Mouse (Mus musculus): ENCODE measurements around the gene Lrrc45. TPM values are rescaled to one million over a fixed set of nuclear protein-coding genes. Genes with fewer than 3 reads are reported as not detected.

Lrrc45 gene
- polyA plus RNA-seq, 1 experiment = 40.1 TPM

- Histone ChIP-seq H3K4me3 (replicated peaks; ENCODE audit: extremely low read depth, low read depth, low read length) (peak overlapping the region; percentile 84), H3K4me1 (ENCODE audit: control insufficient read depth, insufficient read depth, low read length) (peaks cover 14% of the 10 kb centered on the region; the same call in 1 of the 2 replicates)
- TF ChIP-seq POLR2A (IDR thresholded peaks at IDR 0.05; ENCODE audit: borderline replicate concordance, extremely low read depth, low read depth, low read length) = no peak
- peak; percentile 47 for TF ChIP-seq CTCF (IDR thresholded peaks at IDR 0.05; ENCODE audit: insufficient read depth, low read length)
- DNase-seq = peak; percentile 64
- WGBS = under 1% methylated on average over 38 of the region's 38 CpGs
These were observed 755 bp upstream of the Lrrc45 start for GRCm38 (mm10) chr11:120712771-120713568.

DNA sequence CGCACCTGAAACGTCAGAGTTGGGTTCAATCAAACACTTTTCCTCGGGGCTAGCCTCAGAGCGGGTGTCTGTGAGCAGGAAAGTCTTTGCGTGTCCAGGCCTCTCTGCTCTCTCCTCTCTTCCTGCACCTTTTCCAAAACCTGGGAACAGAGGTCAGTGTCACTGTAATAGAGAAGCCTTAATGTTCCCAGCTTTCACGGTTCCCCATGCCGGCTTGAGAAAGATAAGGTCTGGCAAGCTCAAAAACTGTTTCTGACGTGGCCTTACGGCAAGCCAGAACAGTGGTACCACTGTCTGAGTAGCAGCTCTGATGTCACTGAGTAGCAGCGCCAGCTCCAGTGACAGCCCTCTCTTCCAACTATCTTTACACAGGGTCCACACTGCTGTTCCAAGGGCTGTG is 821 bp downstream of the Lrrc45 start:
- WGBS = 43% methylated on average over 10 of the region's 10 CpGs
- Histone ChIP-seq H3K4me1 (ENCODE audit: control insufficient read depth, insufficient read depth, low read length) (peaks cover 14% of the 10 kb centered on the region; the same call in 1 of the 2 replicates), H3K4me3 (replicated peaks; ENCODE audit: extremely low read depth, low read depth, low read length) (peak overlapping the region; percentile 82)
- no peak for DNase-seq
- TF ChIP-seq POLR2A (IDR thresholded peaks at IDR 0.05; ENCODE audit: borderline replicate concordance, extremely low read depth, low read depth, low read length) = no peak
- TF ChIP-seq CTCF (IDR thresholded peaks at IDR 0.05; ENCODE audit: insufficient read depth, low read length) = no peak

DNA sequence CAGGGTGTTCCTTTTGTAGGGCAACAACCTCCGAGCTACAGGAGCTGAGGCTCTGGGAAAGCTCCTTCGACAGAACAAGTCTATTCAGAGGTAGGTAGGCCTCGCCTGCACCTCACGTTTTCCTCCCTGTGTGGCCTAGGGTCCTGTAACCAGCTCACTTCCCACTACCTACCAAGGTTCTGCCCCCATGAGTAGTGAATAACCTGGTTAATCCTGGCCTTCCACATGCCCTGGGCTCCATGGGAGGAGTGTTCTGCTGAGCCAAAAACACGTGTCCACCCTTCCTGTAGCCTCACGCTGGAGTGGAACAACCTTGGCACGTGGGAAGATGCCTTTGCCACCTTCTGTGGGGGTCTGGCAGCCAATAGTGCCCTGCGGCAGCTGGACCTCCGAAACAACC is 1.4 kb downstream of the Lrrc45 start:
- WGBS = 87% methylated on average over 9 of the region's 9 CpGs
- TF ChIP-seq POLR2A (IDR thresholded peaks at IDR 0.05; ENCODE audit: borderline replicate concordance, extremely low read depth, low read depth, low read length) = no peak
- TF ChIP-seq CTCF (IDR thresholded peaks at IDR 0.05; ENCODE audit: insufficient read depth, low read length) = no peak
- no peak for DNase-seq
- H3K4me1 ChIP-seq (ENCODE audit: control insufficient read depth, insufficient read depth, low read length) = peaks cover 14% of the 10 kb centered on the region; the same call in 1 of the 2 replicates
- H3K4me3 ChIP-seq (replicated peaks; ENCODE audit: extremely low read depth, low read depth, low read length) = no peak overlapping the region

GRCm38 (mm10) chr11:120719242-120719641 is 5.5 kb downstream of the Lrrc45 start:
- WGBS = 90% methylated on average over 9 of the region's 9 CpGs
- TF ChIP-seq CTCF (IDR thresholded peaks at IDR 0.05; ENCODE audit: insufficient read depth, low read length) (no peak), POLR2A (IDR thresholded peaks at IDR 0.05; ENCODE audit: borderline replicate concordance, extremely low read depth, low read depth, low read length) (no peak; the same call in 1 of the 2 replicates)
- DNase-seq = no peak
- Histone ChIP-seq H3K4me1 (ENCODE audit: control insufficient read depth, insufficient read depth, low read length) (peaks cover 11% of the 10 kb centered on the region), H3K4me3 (replicated peaks; ENCODE audit: extremely low read depth, low read depth, low read length) (no peak overlapping the region)

DNA sequence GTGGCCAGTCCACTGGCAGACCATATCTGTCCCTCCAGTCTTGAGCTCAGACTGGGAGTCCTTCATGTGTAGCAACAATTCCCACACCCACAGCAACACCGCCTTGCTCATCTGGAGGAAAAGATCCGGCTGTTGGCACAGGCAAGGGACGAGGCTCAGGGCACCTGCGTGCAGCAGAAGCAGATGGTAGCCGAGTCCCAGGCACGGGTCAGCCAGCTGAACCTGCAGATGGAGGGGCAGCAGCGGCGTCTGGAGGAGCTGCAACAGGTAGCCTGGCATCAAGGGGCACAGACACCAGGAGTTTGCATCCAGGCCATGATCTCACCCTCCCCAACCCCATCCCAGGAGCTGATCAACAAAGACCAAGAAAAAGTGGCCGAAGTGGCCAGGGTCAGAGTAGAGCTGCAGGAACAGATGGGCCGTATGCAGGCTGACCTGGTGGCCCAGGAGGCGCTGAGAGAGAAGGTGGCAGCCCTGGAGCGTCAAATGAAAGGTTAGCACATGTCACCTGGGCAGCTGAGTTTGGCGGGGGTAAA is 6.2 kb downstream of the Lrrc45 start:
- TF ChIP-seq POLR2A (IDR thresholded peaks at IDR 0.05; ENCODE audit: borderline replicate concordance, extremely low read depth, low read depth, low read length) (0 out of 2 replicates have a peak, but pooled peaks have one; percentile 17), CTCF (IDR thresholded peaks at IDR 0.05; ENCODE audit: insufficient read depth, low read length) (no peak)
- WGBS = 87% methylated on average over 13 of the region's 13 CpGs
- H3K4me3 ChIP-seq (replicated peaks; ENCODE audit: extremely low read depth, low read depth, low read length) = no peak overlapping the region
- DNase-seq = peak; percentile 17
- H3K4me1 ChIP-seq (ENCODE audit: control insufficient read depth, insufficient read depth, low read length) = peaks cover 9% of the 10 kb centered on the region

- 12% methylated on average over 17 of the region's 17 CpGs for WGBS
- TF ChIP-seq CTCF (IDR thresholded peaks at IDR 0.05; ENCODE audit: insufficient read depth, low read length) (peak; percentile 97), POLR2A (IDR thresholded peaks at IDR 0.05; ENCODE audit: borderline replicate concordance, extremely low read depth, low read depth, low read length) (no peak)
- DNase-seq = peak; percentile 91
- H3K4me3 ChIP-seq (replicated peaks; ENCODE audit: extremely low read depth, low read depth, low read length) = no peak overlapping the region
- H3K4me1 ChIP-seq (ENCODE audit: control insufficient read depth, insufficient read depth, low read length) = peaks cover 9% of the 10 kb centered on the region
These were observed 6.7 kb downstream of the Lrrc45 start for GRCm38 (mm10) chr11:120720450-120720849.

DNA sequence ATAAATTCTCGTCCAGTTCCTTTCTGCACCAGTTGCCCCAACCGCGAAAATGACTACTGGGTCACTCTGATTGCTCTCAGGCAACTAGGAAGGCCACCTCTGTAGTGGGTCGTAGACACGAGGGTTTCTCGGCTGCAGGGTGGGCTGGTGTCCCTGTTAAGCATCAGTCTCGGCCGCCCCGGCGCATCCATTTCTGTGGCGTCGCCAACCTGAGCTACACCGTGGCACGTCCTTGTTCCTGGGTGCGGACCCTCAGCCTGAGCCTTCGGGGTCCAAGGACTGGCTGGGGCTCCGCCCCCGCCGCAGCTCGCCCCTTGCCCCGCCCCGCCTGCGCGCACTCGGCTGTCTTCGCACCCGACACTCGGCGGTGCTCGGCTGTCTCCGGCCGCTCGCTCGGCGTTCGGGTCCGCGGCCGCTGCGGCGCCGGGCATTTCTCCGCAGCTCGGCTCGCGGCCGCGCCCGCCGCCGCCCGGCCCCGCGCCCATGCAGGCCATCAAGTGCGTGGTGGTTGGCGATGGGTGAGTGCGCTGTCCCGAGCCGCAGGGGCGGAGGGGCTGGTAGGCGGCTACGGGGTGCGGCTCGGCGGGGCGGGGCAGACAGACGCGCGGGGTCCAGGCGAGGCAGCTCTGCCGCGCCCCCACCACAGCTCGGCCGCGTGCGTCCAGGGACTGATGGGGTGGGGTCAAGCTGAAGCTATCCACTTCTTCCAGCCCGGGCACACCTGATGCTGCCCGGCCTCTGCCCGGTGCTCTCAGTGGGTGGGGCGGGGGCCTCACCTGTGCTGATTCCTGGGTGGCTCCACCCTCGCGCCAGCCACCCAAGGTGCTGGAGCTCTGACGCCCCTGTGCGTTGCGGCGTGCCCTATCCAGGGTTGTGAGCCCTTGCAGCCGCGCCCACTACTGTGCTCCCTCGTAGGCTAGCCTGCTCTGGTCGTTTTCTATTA is 7.7 kb downstream of the Lrrc45 start, which contains the start of gene Rac3:
Rac3 (plus strand) TSS at position 347 of the 943 bp plus-strand sequence.
- peak; percentile 67 for DNase-seq
- TF ChIP-seq POLR2A (IDR thresholded peaks at IDR 0.05; ENCODE audit: borderline replicate concordance, extremely low read depth, low read depth, low read length) (no peak), CTCF (IDR thresholded peaks at IDR 0.05; ENCODE audit: insufficient read depth, low read length) (no peak)
- Histone ChIP-seq H3K4me1 (ENCODE audit: control insufficient read depth, insufficient read depth, low read length) (peaks cover 11% of the 10 kb centered on the region), H3K4me3 (replicated peaks; ENCODE audit: extremely low read depth, low read depth, low read length) (peak within 1 kb of the TSS; percentile 47)
- WGBS = under 1% methylated on average over 90 of the region's 90 CpGs

DNA sequence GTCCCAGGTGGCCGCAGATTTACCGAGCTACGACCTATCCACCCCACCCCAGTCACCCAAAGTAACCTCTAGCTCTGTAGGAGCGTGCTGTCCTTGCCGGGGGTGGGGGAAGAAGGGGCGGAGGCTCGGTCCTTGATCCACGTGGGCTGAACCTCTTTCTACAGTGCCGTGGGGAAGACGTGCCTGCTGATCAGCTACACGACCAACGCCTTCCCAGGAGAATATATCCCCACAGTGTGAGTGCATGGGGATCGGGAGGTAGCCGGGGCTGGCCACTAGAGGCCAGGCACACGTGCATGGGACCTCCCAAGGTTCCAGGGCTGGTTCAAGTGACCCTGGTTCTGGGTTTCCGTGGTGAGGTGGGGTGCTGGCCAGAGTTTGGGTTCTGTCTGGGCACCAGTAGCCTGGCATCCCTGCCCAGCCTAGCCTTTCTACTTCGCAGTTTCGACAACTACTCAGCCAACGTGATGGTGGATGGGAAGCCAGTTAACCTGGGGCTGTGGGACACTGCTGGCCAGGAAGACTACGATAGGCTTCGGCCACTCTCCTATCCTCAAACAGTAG is 8.4 kb downstream of the Lrrc45 start:
- H3K4me3 ChIP-seq (replicated peaks; ENCODE audit: extremely low read depth, low read depth, low read length) = peak overlapping the region; percentile 47
- peak; percentile 33 for DNase-seq
- H3K4me1 ChIP-seq (ENCODE audit: control insufficient read depth, insufficient read depth, low read length) = peaks cover 12% of the 10 kb centered on the region
- WGBS = 16% methylated on average over 21 of the region's 21 CpGs
- TF ChIP-seq CTCF (IDR thresholded peaks at IDR 0.05; ENCODE audit: insufficient read depth, low read length) = no peak
- no peak; the same call in 1 of the 2 replicates for TF ChIP-seq POLR2A (IDR thresholded peaks at IDR 0.05; ENCODE audit: borderline replicate concordance, extremely low read depth, low read depth, low read length)
